Mouse (Mus musculus) heart, postnatal 0 days (tissue): Measurements from ENCODE around the gene Grid2.

Experiments used
- CTCF ChIP-seq: IDR thresholded peaks from 2 replicates; pipeline ENCODE4 v1.5.1; 2016; ENCODE audit warnings: antibody characterized with exemption, control low read depth, low read depth
- EP300 ChIP-seq: IDR thresholded peaks from 2 replicates; pipeline ENCODE4 v1.6.1; 2016; ENCODE audit warnings: antibody characterized with exemption, low read depth

GRCm38 (mm10) chr6:64596261-64596660, 1340.6 kb downstream of the Grid2 start:
- no peak for TF ChIP-seq CTCF
- no peak for TF ChIP-seq EP300
